Mouse (Mus musculus) neural tube, embryonic 12.5 days (tissue): ENCODE measurements at regions not wholly inside any gene's neighbourhood (a gene's known extent, or its start where the extent isn't known, plus 50 kb on each side); places are given as distances from the start of the nearest gene placed in this dataset.

Source experiments
- ATAC-seq: fragments of 200-750 bp; cut with Nextera tagmentation; 2 replicates; pipeline ENCODE4 v1.8.0; 2017; ENCODE audit warnings: low read depth, mild to moderate bottlenecking, moderate TSS enrichment, moderate library complexity; ENCODE audit not compliant: low FRiP score
- H3K27ac ChIP-seq: fragments of 300-500 bp; sonication (generic); 2 replicates; pipeline ENCODE4 v1.5.1; 2016
- H3K27me3 ChIP-seq: fragments of 300-500 bp; sonication (generic); replicated peaks from 2 replicates; pipeline ENCODE4 v1.6.1; 2016; ENCODE audit warnings: mild to moderate bottlenecking
- H3K36me3 ChIP-seq: fragments of 300-500 bp; sonication (generic); 2 replicates; pipeline ENCODE4 v1.6.1; 2016; ENCODE audit warnings: mild to moderate bottlenecking
- H3K4me1 ChIP-seq: fragments of 300-500 bp; sonication (generic); 2 replicates; pipeline ENCODE4 v1.6.1; 2016
- H3K4me2 ChIP-seq: fragments of 300-500 bp; sonication (generic); replicated peaks from 2 replicates; pipeline ENCODE4 v1.6.1; 2016; ENCODE audit warnings: mild to moderate bottlenecking
- H3K4me3 ChIP-seq: fragments of 300-500 bp; sonication (generic); 2 replicates; pipeline ENCODE4 v1.5.1; 2016
- H3K9ac ChIP-seq: fragments of 300-500 bp; sonication (generic); 2 replicates; pipeline ENCODE4 v1.6.1; 2016; ENCODE audit warnings: mild to moderate bottlenecking
- H3K9me3 ChIP-seq: fragments of 300-500 bp; sonication (generic); 2 replicates; pipeline ENCODE4 v1.6.1; 2016; ENCODE audit warnings: mild to moderate bottlenecking
- WGBS: fragments of 180-500 bp; shearing (Covaris S2); methylation state at CpG from one replicate; pipeline ENCODE4 v1.1.7; 2016; 5-methylcytosine and 5-hydroxymethylcytosine counted together

DNA sequence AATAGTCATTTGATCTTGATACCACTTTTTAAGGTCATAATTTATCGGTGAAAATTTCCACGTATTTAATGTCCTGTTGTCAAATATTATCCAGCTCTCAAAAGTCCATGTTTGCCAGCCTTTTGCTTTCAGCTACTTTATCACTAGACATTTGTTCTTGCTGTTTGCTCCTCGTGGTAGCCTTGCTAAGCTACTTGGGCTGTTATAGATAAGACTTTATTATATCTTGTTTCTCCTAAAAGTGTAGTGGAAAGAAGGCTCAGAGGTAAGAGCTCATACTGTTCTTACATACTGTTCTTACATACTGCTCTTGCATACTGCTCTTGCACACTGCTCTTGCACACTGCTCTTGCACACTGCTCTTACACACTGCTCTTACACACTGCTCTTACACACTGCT, 93.3 kb upstream of the Mon1b start:
- no peak overlapping the region for H3K27ac ChIP-seq
- no peak overlapping the region for H3K4me2 ChIP-seq
- no peaks in the 10 kb centered on the region for H3K4me1 ChIP-seq
- no peak for ATAC-seq
- no peaks in the 10 kb centered on the region for H3K9me3 ChIP-seq
- H3K4me3 ChIP-seq, result no peak overlapping the region
- H3K27me3 ChIP-seq, result no peaks in the 10 kb centered on the region
- no peaks in the 10 kb centered on the region for H3K36me3 ChIP-seq
- no peak overlapping the region for H3K9ac ChIP-seq
- WGBS, result 86% methylated on average over 3 of the region's 3 CpGs

DNA sequence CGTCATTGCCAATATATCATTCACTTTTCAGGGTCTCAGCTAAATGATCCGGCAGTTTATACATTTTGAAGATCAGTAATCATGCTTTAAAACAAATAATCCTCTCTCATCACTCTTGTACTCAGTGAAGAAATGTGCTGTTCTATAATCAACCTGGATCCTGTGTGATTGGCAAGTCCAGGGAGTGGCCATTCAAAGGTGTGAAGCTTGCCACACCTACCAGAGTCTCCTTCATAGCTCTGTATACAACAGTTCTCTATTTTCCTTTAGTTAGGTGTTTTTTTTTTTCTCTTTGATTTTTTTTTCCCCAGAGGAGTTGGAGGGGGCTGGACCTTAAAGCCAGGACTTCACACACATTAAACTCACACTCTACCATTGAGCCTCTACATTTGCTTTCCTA, 92.7 kb upstream of the Mon1b start:
- Histone ChIP-seq H3K9me3 (no peaks in the 10 kb centered on the region), H3K4me3 (no peak overlapping the region), H3K9ac (no peak overlapping the region), H3K36me3 (no peaks in the 10 kb centered on the region), H3K4me1 (no peaks in the 10 kb centered on the region), H3K27ac (no peak overlapping the region), H3K4me2 (no peak overlapping the region), H3K27me3 (no peaks in the 10 kb centered on the region)
- ATAC-seq, result no peak
- 91% methylated on average over 2 of the region's 2 CpGs for WGBS

DNA sequence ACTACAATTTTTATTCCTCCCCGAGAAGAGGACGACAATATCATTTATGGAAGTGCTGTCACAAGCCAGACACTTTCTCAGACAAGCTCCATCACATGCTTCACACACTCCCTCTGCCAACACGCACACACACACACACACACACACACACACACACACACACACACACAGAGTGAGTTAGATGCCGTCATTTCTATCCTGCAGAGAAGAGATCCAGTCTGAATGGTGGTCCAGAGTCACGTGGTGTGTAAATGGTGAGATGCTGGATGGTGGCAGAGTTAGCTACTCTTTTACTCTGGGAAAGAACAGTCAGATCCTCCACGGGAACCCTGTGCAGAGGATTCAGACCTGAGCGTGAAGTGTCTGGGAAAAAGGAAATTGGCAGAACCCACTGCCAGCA, 86.2 kb upstream of the Mon1b start:
- WGBS, result 88% methylated on average over 7 of the region's 7 CpGs
- Histone ChIP-seq H3K36me3 (no peaks in the 10 kb centered on the region), H3K9ac (no peak overlapping the region), H3K9me3 (no peaks in the 10 kb centered on the region), H3K4me3 (no peak overlapping the region), H3K27ac (no peak overlapping the region), H3K4me2 (no peak overlapping the region), H3K27me3 (no peaks in the 10 kb centered on the region), H3K4me1 (no peaks in the 10 kb centered on the region)
- ATAC-seq, result no peak

DNA sequence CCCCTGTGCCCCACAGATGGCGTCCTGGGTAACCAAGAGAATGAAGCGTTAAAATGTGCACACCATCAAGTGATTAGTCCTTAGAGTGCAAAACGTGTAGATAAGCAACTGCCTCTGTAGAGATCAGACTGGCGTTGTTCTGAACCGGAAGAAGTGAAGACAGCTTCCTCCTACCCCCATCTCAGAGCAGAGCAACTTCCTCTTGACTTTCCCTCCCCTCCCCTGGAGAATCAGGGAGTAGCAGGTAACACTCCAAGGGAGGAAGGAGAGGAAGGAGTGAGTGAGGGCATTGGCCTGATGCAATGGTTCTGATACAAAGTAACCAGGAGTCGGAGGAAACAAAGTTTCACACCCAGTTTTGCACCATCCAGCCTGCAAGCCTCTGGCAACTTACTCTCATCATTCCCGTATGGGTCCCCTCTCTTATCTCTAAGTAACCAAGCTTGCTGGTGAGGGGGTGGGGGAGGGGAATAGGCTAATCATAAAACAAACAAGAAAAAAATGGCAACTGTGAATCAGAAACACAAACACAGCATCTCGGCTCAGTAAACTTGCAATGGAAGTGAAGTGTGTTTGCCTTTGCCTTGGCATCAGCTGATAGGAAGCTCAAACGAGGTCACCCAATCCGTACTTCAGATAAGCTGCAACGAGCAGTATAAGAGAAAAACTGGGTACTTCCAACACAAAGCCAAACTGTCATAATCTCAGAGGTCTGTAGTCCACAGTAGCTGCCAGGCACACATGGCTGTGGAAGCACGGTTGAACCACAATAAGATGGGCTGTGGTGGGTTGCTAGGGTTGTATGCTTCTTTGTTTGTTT, 83.7 kb upstream of the Mon1b start:
- Histone ChIP-seq H3K27ac (no peak overlapping the region), H3K4me2 (no peak overlapping the region), H3K27me3 (no peaks in the 10 kb centered on the region), H3K4me1 (peaks cover 8% of the 10 kb centered on the region), H3K36me3 (no peaks in the 10 kb centered on the region), H3K4me3 (no peak overlapping the region), H3K9ac (no peak overlapping the region), H3K9me3 (no peaks in the 10 kb centered on the region)
- 81% methylated on average over 12 of the region's 12 CpGs for WGBS
- no peak for ATAC-seq

DNA sequence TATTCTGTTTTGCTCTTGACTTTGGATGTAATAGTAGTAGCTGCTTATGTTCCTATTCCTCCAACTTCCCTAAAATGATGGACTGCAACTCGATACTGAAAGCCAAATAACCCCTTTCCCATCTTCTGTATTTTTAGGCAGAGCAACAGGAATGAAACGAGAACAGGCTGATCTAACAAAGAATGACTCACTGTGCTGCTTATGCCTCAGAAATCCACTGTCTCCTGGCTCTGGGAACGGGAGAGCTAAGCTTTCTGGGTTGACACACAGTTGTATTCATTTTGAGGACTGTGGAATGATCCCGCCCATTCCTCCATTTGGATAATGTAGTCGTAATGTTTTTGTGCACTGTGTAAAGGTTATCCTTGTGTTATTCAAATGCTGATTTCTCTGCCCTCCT, 82.6 kb upstream of the Mon1b start:
- H3K27ac ChIP-seq, result no peak overlapping the region
- H3K36me3 ChIP-seq, result no peaks in the 10 kb centered on the region
- no peaks in the 10 kb centered on the region for H3K27me3 ChIP-seq
- no peak for ATAC-seq
- H3K4me1 ChIP-seq, result peaks cover 8% of the 10 kb centered on the region
- no peak overlapping the region for H3K4me3 ChIP-seq
- H3K9me3 ChIP-seq, result no peaks in the 10 kb centered on the region
- H3K9ac ChIP-seq, result no peak overlapping the region
- no peak overlapping the region for H3K4me2 ChIP-seq
- WGBS, result 80% methylated on average over 5 of the region's 5 CpGs

DNA sequence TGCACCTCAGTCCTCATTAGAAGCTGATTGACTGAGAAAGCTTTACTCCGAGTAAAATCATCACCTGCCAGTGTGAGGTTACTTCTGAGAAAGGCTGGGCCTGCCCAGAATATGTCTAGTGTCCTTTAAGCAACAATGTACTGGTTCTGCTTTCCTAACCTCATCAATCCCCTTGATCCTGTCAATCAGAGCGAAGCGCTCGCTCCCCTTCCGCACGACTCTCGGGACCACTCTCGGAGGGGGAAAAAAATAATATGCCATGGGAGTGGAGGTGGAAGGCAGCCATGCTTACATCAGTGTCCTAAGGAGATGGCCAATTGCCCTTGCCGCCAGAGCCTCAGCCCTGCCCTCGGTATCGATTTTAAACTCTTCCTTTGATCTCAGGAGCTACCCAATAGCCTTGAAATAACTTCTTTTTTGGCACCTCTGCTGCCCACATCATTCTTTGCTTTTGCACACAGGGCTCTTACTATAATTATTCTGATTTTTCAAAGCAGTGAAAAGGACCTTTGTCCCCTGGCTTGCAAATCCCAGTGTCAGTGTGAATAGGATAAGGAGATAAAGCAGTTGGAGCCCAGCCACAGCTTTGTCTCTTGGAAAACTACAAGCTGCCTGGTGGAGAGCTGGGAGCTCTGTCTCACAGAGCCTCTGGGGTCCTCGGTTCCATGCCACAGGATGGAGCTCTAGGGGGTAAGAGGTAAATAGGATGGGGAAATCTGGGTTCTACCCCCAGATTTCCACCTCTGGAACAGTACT, 80.5 kb upstream of the Mon1b start:
- Histone ChIP-seq H3K4me3 (no peak overlapping the region), H3K9ac (no peak overlapping the region), H3K36me3 (no peaks in the 10 kb centered on the region), H3K4me1 (peaks cover 8% of the 10 kb centered on the region), H3K27me3 (no peaks in the 10 kb centered on the region), H3K27ac (no peak overlapping the region), H3K4me2 (peak overlapping the region; percentile 35), H3K9me3 (no peaks in the 10 kb centered on the region; the same call in 1 of the 2 replicates)
- 23% methylated on average over 12 of the region's 12 CpGs for WGBS
- 0 out of 2 replicates have a peak, but pooled peaks have one; percentile 25 for ATAC-seq

DNA sequence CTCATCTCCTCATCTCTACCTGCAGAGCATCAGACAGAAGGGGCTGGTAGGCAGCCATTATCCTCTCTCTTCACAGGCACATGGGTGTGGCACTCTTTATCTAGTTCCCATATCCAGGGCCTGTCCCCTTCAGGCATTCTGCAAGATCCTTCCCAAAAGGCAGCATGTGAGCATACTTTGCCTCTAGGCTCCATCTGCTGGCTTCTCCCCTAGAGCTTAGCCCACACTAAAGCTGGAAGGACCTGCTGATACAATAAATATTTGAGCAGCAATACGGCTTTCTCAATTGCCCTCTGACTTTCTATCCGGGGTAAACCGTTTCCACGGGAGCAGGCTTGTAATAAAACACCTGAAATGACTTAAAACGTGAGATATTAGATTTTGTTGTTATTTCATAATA, 78.4 kb upstream of the Mon1b start:
- Histone ChIP-seq H3K27ac (no peak overlapping the region), H3K27me3 (no peaks in the 10 kb centered on the region), H3K4me1 (peaks cover 8% of the 10 kb centered on the region), H3K4me2 (no peak overlapping the region), H3K36me3 (no peaks in the 10 kb centered on the region), H3K9me3 (no peaks in the 10 kb centered on the region; the same call in 1 of the 2 replicates), H3K4me3 (no peak overlapping the region), H3K9ac (no peak overlapping the region)
- WGBS, result 80% methylated on average over 5 of the region's 5 CpGs
- no peak for ATAC-seq

DNA sequence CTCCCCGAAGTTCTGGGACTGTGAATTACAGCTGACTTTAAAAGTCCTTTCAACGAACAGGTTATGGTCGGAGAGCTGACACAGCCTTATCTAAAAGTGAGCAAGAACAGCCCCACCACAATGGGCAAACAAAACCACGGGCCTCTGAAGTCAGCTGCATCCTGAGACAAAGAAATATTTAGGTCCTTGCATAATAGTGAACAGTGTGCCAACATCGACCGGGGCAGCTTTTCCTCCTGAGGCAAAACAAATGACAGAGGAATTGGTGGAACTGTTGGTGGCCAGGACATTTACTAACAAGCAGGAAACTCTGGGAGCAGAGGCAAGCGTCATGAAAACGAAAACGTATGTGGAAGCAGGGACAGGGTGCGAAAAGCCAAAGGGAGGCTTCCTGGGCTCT, 54.3 kb upstream of the Mon1b start:
- no peak for ATAC-seq
- H3K9me3 ChIP-seq, result no peaks in the 10 kb centered on the region
- H3K27ac ChIP-seq, result no peak overlapping the region
- peaks cover 9% of the 10 kb centered on the region for H3K4me1 ChIP-seq
- WGBS, result 55% methylated on average over 10 of the region's 10 CpGs
- H3K9ac ChIP-seq, result no peak overlapping the region
- H3K4me2 ChIP-seq, result no peak overlapping the region
- H3K27me3 ChIP-seq, result no peaks in the 10 kb centered on the region
- H3K4me3 ChIP-seq, result no peak overlapping the region
- H3K36me3 ChIP-seq, result no peaks in the 10 kb centered on the region

DNA sequence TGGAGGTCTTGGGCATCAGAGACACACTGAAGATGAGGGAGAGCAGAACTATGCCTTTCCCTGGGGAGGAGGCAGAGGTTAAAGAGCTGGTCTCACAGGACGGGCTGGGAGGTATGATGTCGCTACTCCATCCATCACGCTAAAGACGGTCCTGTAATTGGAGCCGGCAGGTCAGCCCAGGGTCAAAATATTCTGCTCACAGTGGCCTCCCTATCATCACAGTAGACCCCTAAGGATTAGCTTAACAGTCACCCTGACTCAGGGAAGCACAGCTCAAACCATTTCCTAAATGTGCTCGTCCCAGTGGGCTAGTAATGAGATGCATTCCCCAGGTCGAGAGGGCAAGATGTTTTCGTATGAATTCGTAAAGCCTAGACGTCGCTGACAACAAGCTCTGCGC, 53.7 kb upstream of the Mon1b start:
- H3K9me3 ChIP-seq, result no peaks in the 10 kb centered on the region
- WGBS, result 19% methylated on average over 12 of the region's 12 CpGs
- H3K36me3 ChIP-seq, result no peaks in the 10 kb centered on the region
- no peak overlapping the region for H3K27ac ChIP-seq
- no peak for ATAC-seq
- no peak overlapping the region for H3K4me2 ChIP-seq
- peaks cover 9% of the 10 kb centered on the region for H3K4me1 ChIP-seq
- H3K27me3 ChIP-seq, result no peaks in the 10 kb centered on the region
- H3K9ac ChIP-seq, result no peak overlapping the region
- no peak overlapping the region for H3K4me3 ChIP-seq

DNA sequence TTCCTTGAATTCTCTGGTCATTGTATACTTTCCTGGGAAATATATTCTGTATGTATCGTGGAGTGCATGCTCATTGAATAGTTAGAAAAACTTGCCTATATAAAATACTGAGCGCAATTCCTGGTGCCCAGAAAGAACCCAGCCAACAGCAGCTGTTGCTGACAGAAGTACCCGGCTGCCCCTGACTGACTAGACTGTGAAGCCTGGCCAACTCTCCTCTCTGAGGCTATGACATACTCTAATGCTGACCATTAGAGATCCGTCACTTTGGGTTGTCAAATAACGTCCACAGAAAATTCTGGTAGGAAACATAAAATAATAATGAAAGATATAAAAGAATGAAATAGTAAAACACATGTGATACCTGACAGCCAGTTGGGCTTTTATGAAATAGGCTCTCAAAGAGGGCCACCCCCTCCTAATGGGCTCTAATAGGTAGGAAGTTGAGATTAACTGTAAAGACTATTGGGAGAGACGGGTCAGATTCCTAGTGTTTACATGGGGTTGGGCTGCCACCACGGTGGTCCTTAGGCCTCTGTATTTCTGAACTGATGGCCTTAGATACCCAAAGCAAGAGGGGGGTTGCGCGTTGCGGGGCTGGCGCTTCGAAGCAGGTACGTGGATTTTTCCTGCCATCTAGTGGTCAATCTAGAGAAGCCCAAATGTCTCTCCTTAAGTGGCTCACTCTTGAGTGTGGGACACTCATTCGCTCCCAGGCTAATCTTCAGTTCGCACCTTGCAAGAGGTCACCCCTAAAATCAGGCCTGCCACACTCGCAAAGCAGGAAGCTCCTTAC, 53.0 kb upstream of the Mon1b start:
- ATAC-seq, result peak; percentile 78
- no peaks in the 10 kb centered on the region for H3K36me3 ChIP-seq
- no peaks in the 10 kb centered on the region for H3K9me3 ChIP-seq
- H3K4me1 ChIP-seq, result peaks cover 9% of the 10 kb centered on the region
- H3K4me3 ChIP-seq, result no peak overlapping the region
- H3K27ac ChIP-seq, result no peak overlapping the region
- no peaks in the 10 kb centered on the region for H3K27me3 ChIP-seq
- no peak overlapping the region; the same call in 1 of the 2 replicates for H3K4me2 ChIP-seq
- 31% methylated on average over 16 of the region's 16 CpGs for WGBS
- no peak overlapping the region for H3K9ac ChIP-seq

DNA sequence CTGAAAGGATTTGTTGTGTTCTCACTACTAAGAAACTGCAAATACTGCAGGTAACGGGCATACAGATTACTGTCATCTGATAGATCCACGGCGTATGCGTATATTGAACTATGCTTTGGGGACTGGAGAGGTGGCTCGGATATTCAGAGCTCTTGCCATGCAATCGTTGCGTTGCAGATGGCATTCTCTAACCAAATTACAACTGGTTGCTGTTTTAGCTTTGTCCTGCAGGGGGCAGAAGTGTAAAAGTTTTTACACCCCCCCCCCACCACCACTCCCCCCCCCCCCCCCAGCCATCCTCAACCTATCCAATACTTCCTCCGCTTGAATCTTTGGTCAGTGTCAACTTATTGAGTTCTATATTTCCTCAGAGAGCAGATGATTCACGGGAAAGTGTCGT, 51.6 kb upstream of the Mon1b start:
- Histone ChIP-seq H3K27ac (no peak overlapping the region), H3K4me2 (no peak overlapping the region), H3K9ac (no peak overlapping the region), H3K27me3 (no peaks in the 10 kb centered on the region), H3K4me3 (no peak overlapping the region), H3K4me1 (peaks cover 9% of the 10 kb centered on the region), H3K9me3 (no peaks in the 10 kb centered on the region), H3K36me3 (no peaks in the 10 kb centered on the region)
- no peak for ATAC-seq
- WGBS, result 74% methylated on average over 10 of the region's 10 CpGs
